Mouse (Mus musculus) MEL (cell line): ENCODE measurements around the gene G430095P16Rik.

ENCODE experiments used
- CTCF ChIP-seq, 3 experiments: IDR thresholded peaks in 2 of 3; conservative IDR thresholded peaks in 1 of 3; 2 replicates each; pipeline ENCODE4 v1.5.1; 2011 to 2012; ENCODE audit warnings: low read length in 3 of 3, low read depth in 2 of 3, mild to moderate bottlenecking in 2 of 3, improper control_type of control experiment in 1 of 3, inconsistent platforms in 1 of 3, mixed read lengths in 1 of 3, moderate library complexity in 1 of 3; ENCODE audit not compliant: control insufficient read depth in 1 of 3, insufficient read depth in 1 of 3, poor library complexity in 1 of 3, severe bottlenecking in 1 of 3
- MAX ChIP-seq: IDR thresholded peaks from 2 replicates; pipeline ENCODE4 v1.6.1; 2011; ENCODE audit warnings: low read length, improper control_type of control experiment
- POLR2AphosphoS2 ChIP-seq: IDR thresholded peaks from 2 replicates; pipeline ENCODE4 v1.6.1; 2011; ENCODE audit warnings: low read length, improper control_type of control experiment
- UBTF ChIP-seq: IDR thresholded peaks from 2 replicates; pipeline ENCODE4 v1.6.1; 2012; ENCODE audit warnings: low read depth, mild to moderate bottlenecking, inconsistent platforms, low read length, improper control_type of control experiment, moderate library complexity, borderline replicate concordance; ENCODE audit not compliant: insufficient read depth

DNA sequence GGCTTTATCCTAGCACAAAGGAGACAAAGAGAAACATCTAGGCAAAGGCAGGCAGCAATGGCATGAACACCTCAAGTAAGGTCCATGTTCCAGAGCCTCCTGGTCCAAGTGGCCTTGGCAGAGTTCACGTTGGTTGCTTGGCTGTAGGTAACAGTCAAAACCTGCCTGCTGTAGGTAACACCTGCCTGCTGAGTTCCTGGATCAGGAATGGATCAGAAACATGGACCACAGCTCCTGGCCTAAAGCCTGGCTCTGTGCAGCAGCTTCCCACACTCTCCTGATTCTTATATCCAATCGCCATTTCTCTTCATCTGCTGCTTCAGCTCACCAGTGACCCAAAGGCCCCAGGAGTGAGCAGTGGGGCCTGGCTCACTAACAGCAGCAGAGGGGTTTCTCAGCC is 11.9 kb downstream of the G430095P16Rik start:
- TF ChIP-seq UBTF = no peak
- TF ChIP-seq CTCF (IDR thresholded peaks at IDR 0.05 in 2 of 3, conservative IDR thresholded peaks at IDR 0.05 in 1 of 3; ENCODE audit: control insufficient read depth in 1 of 3, insufficient read depth in 1 of 3, low read depth in 2 of 3, low read length in 3 of 3, poor library complexity in 1 of 3, severe bottlenecking in 1 of 3) = no peak
- no peak for TF ChIP-seq MAX
- TF ChIP-seq POLR2AphosphoS2 = no peak
